Mouse (Mus musculus): Measurements from ENCODE around the gene Sirt3.
A peak's percentile ranks its signal among the peaks of the same experiment; 100 is the strongest.

The Sirt3 gene

GRCm38 (mm10) chr7:140847755-140848580 lies 34.1 kb downstream of the Sirt3 start, which contains the start of gene Odf3:
Gene Odf3, plus strand, starts transcription at chr7:140847805.
- DNase-seq = peak; percentile 53

GRCm38 (mm10) chr7:140846676-140847075 lies 35.4 kb downstream of the Sirt3 start:
- no peak for DNase-seq

GRCm38 (mm10) chr7:140845683-140846082 lies 36.4 kb downstream of the Sirt3 start:
- DNase-seq = no peak

- DNase-seq = peak; percentile 72
Measured at GRCm38 (mm10) chr7:140844905-140845665, 37.0 kb downstream of the Sirt3 start, which contains the start of gene Scgb1c1. Gene Scgb1c1, plus strand, starts transcription at chr7:140845547.

- DNase-seq = no peak
Measured at GRCm38 (mm10) chr7:140843806-140844205, 38.3 kb downstream of the Sirt3 start.

GRCm38 (mm10) chr7:140840750-140841735 lies 41.1 kb downstream of the Sirt3 start:
- no peak for DNase-seq

GRCm38 (mm10) chr7:140839556-140839955 lies 42.6 kb downstream of the Sirt3 start:
- DNase-seq = no peak

GRCm38 (mm10) chr7:140836243-140837115 lies 45.6 kb downstream of the Sirt3 start:
- no peak for DNase-seq

- no peak for DNase-seq
Measured at GRCm38 (mm10) chr7:140835758-140836087, 46.4 kb downstream of the Sirt3 start.

- peak; percentile 68 for DNase-seq
Measured at GRCm38 (mm10) chr7:140834968-140835757, 46.9 kb downstream of the Sirt3 start, which contains the start of gene Urah. Gene Urah, plus strand, starts transcription at chr7:140835018.

- DNase-seq = no peak
Measured at GRCm38 (mm10) chr7:140833341-140833740, 48.8 kb downstream of the Sirt3 start.

GRCm38 (mm10) chr7:140831447-140831846 lies 50.7 kb downstream of the Sirt3 start:
- DNase-seq = no peak

- peak; percentile 87 for DNase-seq
Measured at GRCm38 (mm10) chr7:140828171-140828881, 53.8 kb downstream of the Sirt3 start.

- DNase-seq = no peak
Measured at GRCm38 (mm10) chr7:140822731-140823130, 59.4 kb downstream of the Sirt3 start.

GRCm38 (mm10) chr7:140821653-140822329 lies 60.3 kb downstream of the Sirt3 start, which contains the start of gene Zfp941:
Gene Zfp941, minus strand, starts transcription at chr7:140822178.
- DNase-seq = peak; percentile 53

GRCm38 (mm10) chr7:140821305-140821652 lies 60.8 kb downstream of the Sirt3 start:
- no peak for DNase-seq

- no peak for DNase-seq
Measured at GRCm38 (mm10) chr7:140820173-140820572, 61.9 kb downstream of the Sirt3 start.
